Comparison of ENCODE assay signal across 8 mouse cellular contexts in the genomic region with DNA sequence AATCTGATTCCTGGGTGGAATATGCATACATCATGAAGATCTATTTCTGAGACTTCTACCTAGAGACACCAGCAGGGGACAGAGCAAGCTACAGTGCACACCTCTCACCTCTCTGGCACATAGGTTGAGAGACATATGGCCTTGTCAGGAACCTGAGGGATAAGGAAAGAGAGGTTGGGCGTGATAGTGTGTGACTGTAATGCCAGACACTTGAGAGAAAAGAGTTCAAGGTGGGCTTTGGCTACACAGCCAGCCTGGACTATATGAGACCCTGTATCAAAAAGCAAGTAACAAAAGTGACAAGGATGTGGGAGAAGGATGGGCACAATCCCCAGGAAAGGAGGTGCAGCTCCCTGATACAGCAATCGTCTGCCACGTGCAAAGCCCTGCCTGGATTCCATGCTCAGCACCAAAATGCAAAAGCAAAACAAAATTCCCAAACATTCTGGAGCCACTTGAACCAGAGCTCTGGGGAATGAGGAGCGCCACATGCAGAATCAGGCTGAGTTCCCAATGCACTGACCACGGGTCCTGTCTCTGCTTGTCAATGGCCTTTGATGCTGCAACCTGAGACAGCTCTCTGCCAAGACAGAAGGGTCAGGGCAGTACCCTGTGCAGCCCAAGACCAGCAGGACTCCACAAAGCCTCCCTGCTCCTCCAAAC. TPM values are rescaled to one million over a fixed set of nuclear protein-coding genes. Genes with fewer than 3 reads are reported as not detected.
DNase-seq lines count a peak whose midpoint lies in the region; ATAC-seq and TF ChIP-seq lines count a peak whose summit lies in the region.

No protein-coding gene starts in this region.

- TF ChIP-seq POLR2A in small intestine, adult 2 months (IDR thresholded peaks at IDR 0.05; ENCODE audit: low read depth, low read length) = no peak

- H3K36me3 ChIP-seq in forebrain, embryonic 12.5 days (replicated peaks) = peaks cover 13% of the 10 kb centered on the region
- H3K36me3 ChIP-seq in limb, embryonic 15.5 days = peaks cover 16% of the 10 kb centered on the region
- peaks cover 10% of the 10 kb centered on the region for H3K36me3 ChIP-seq in small intestine, adult 2 months (ENCODE audit: control insufficient read depth, insufficient read depth, low read length)

- H3K27ac ChIP-seq in forebrain, embryonic 12.5 days = 0 out of 2 replicates have a peak overlapping the region, but pooled peaks have one; percentile 36
- peak overlapping the region; percentile 97 for H3K27ac ChIP-seq in limb, embryonic 15.5 days
- H3K27ac ChIP-seq in small intestine, adult 2 months (ENCODE audit: insufficient read depth, low read depth, low read length) = peak overlapping the region; percentile 77

- 53% methylated on average over 5 of the region's 5 CpGs for WGBS in forebrain, embryonic 12.5 days
- 25% methylated on average over 5 of the region's 5 CpGs for WGBS in limb, embryonic 15.5 days
- WGBS in small intestine, adult 2 months = 11% methylated on average over 5 of the region's 5 CpGs

- ATAC-seq in forebrain, embryonic 12.5 days (ENCODE audit: low FRiP score) = no peak
- no peak for ATAC-seq in limb, embryonic 15.5 days (ENCODE audit: insufficient number of reproducible peaks, low FRiP score, low TSS enrichment, low read depth)

- peak overlapping the region; percentile 77 for H3K4me2 ChIP-seq in forebrain, embryonic 12.5 days
- H3K4me2 ChIP-seq in limb, embryonic 15.5 days = peak overlapping the region; percentile 72

- TF ChIP-seq CTCF in small intestine, adult 2 months (IDR thresholded peaks at IDR 0.05; ENCODE audit: extremely low read depth, insufficient read length, insufficient replicate concordance, low read depth, low read length) = no peak

- peak; percentile 28 for DNase-seq in kidney, adult 11 months
- DNase-seq in kidney, adult 18-20 months = no peak
- peak; percentile 29 to 45 for DNase-seq in adrenal gland, postnatal 36 days
- DNase-seq in layer of hippocampus, postnatal 36 days = no peak
- no peak for DNase-seq in natural killer cell, adult 2 months (ENCODE audit: low spot score in 2 of 2)

- peak overlapping the region; percentile 92 for H3K9ac ChIP-seq in forebrain, embryonic 12.5 days
- H3K9ac ChIP-seq in limb, embryonic 15.5 days = peak overlapping the region; percentile 99; the same call in 1 of the 2 replicates

- no peaks in the 10 kb centered on the region for H3K9me3 ChIP-seq in forebrain, embryonic 12.5 days
- H3K9me3 ChIP-seq in limb, embryonic 15.5 days = no peaks in the 10 kb centered on the region

- no peaks in the 10 kb centered on the region for H3K27me3 ChIP-seq in forebrain, embryonic 12.5 days
- H3K27me3 ChIP-seq in limb, embryonic 15.5 days = no peaks in the 10 kb centered on the region
- no peaks in the 10 kb centered on the region for H3K27me3 ChIP-seq in small intestine, adult 2 months (ENCODE audit: control insufficient read depth, insufficient read depth, low read length)

- H3K4me1 ChIP-seq in forebrain, embryonic 12.5 days = peaks cover 40% of the 10 kb centered on the region
- H3K4me1 ChIP-seq in limb, embryonic 15.5 days = peaks cover 75% of the 10 kb centered on the region
- peaks cover 39% of the 10 kb centered on the region for H3K4me1 ChIP-seq in small intestine, adult 2 months (ENCODE audit: control insufficient read depth, insufficient read depth, insufficient read length, low read length)

- H3K4me3 ChIP-seq in forebrain, embryonic 12.5 days (replicated peaks) = peak overlapping the region; percentile 76
- peak overlapping the region; percentile 99 for H3K4me3 ChIP-seq in limb, embryonic 15.5 days
- peak overlapping the region; percentile 78 for H3K4me3 ChIP-seq in small intestine, adult 2 months (ENCODE audit: low read depth, low read length)

RNA-seq across cellular contexts. Expression of gene Smarcd2, which starts 1.5 kb away (rescaled TPM):
- 10 to 100 TPM; 68.1 to 86.5 TPM for total RNA-seq in adrenal gland, postnatal 36 days (2021)
- 26.1 and 26.5 TPM in 2 replicates for polyA plus RNA-seq in forebrain, embryonic 12.5 days (2016; fragmentation: Nextera tagmentation; extraction: Ambion mirVana)
- 90.6 and 110 TPM in 2 replicates for polyA plus RNA-seq in limb, embryonic 15.5 days (2015; fragmentation: Nextera tagmentation; extraction: Ambion mirVana)
- 40.6 and 101 TPM in 2 replicates for polyA plus RNA-seq in small intestine, adult 2 months (2012; rRNA removed)
- 10 to 100 TPM; 28.5 to 38.9 TPM for total RNA-seq in layer of hippocampus, postnatal 36 days (2021)

RNA-seq across cellular contexts. Expression of gene Tcam1, which starts 5.2 kb away (rescaled TPM):
- under 1 TPM; 0.23 to 0.36 TPM for total RNA-seq in adrenal gland, postnatal 36 days (2021)
- 0.33 and 0.34 TPM in 2 replicates for polyA plus RNA-seq in forebrain, embryonic 12.5 days (2016; fragmentation: Nextera tagmentation; extraction: Ambion mirVana)
- 0.41 and 0.53 TPM in 2 replicates for polyA plus RNA-seq in limb, embryonic 15.5 days (2015; fragmentation: Nextera tagmentation; extraction: Ambion mirVana)
- polyA plus RNA-seq in small intestine, adult 2 months (2012; rRNA removed) = 0.05 TPM in 2 replicates
- total RNA-seq in layer of hippocampus, postnatal 36 days (2021) = under 1 TPM; 0.17 to 0.18 TPM

RNA-seq across cellular contexts. Expression of gene Psmc5, which starts 15.3 kb away (rescaled TPM):
- 100 to 1,000 TPM; 154 to 172 TPM for total RNA-seq in adrenal gland, postnatal 36 days (2021)
- polyA plus RNA-seq in forebrain, embryonic 12.5 days (2016; fragmentation: Nextera tagmentation; extraction: Ambion mirVana) = 334 and 335 TPM in 2 replicates
- 276 and 309 TPM in 2 replicates for polyA plus RNA-seq in limb, embryonic 15.5 days (2015; fragmentation: Nextera tagmentation; extraction: Ambion mirVana)
- polyA plus RNA-seq in small intestine, adult 2 months (2012; rRNA removed) = 10.2 and 19.4 TPM in 2 replicates
- total RNA-seq in layer of hippocampus, postnatal 36 days (2021) = 100 to 1,000 TPM; 163 to 169 TPM

RNA-seq across cellular contexts. Expression of gene Ftsj3, which starts 15.4 kb away (rescaled TPM):
- total RNA-seq in adrenal gland, postnatal 36 days (2021) = 10 to 100 TPM; 55.2 to 66.2 TPM
- 63.0 and 69.1 TPM in 2 replicates for polyA plus RNA-seq in forebrain, embryonic 12.5 days (2016; fragmentation: Nextera tagmentation; extraction: Ambion mirVana)
- 50.8 and 52.7 TPM in 2 replicates for polyA plus RNA-seq in limb, embryonic 15.5 days (2015; fragmentation: Nextera tagmentation; extraction: Ambion mirVana)
- polyA plus RNA-seq in small intestine, adult 2 months (2012; rRNA removed) = 2.8 and 3.9 TPM in 2 replicates
- 10 to 100 TPM; 30.6 to 31.4 TPM for total RNA-seq in layer of hippocampus, postnatal 36 days (2021)

RNA-seq across cellular contexts. Expression of gene Gh, which starts 30.4 kb away (rescaled TPM):
- not detected for total RNA-seq in adrenal gland, postnatal 36 days (2021)
- polyA plus RNA-seq in forebrain, embryonic 12.5 days (2016; fragmentation: Nextera tagmentation; extraction: Ambion mirVana) = not detected in 2 replicates
- polyA plus RNA-seq in limb, embryonic 15.5 days (2015; fragmentation: Nextera tagmentation; extraction: Ambion mirVana) = not detected in 2 replicates
- polyA plus RNA-seq in small intestine, adult 2 months (2012; rRNA removed) = 0.24 TPM in 1 of 2 replicates, not detected in the other
- not detected for total RNA-seq in layer of hippocampus, postnatal 36 days (2021)

Comparison
In these comparisons a context has a peak if more than half of its experiments do, and no peak if none do; other contexts are left out.
1. DNase-seq: peak in kidney, adult 11 months (single experiment) and adrenal gland, postnatal 36 days (2 of 2); none in kidney, adult 18-20 months (single experiment), layer of hippocampus, postnatal 36 days (0 of 2) and natural killer cell, adult 2 months (0 of 2).
2. H3K27ac ChIP-seq: peak in every context shown above with its lines; median percentile 97 in limb, embryonic 15.5 days; 77 in small intestine, adult 2 months; 36 in forebrain, embryonic 12.5 days.
3. RNA of gene Psmc5, which starts 15.3 kb away (polyA plus RNA-seq): 334 to 335 TPM in forebrain, embryonic 12.5 days and 276 to 309 TPM in limb, embryonic 15.5 days; 10.2 to 19.4 TPM in small intestine, adult 2 months; every median in the first group is over 10 times any median in the second.
4. Peak in every context shown above with its lines, with median percentiles within 50 percentile points of each other: H3K4me3 ChIP-seq.